Mouse (Mus musculus) gastrocnemius, postnatal 36 days (tissue): ENCODE measurements at regions not wholly inside any gene's neighbourhood (a gene's known extent, or its start where the extent isn't known, plus 50 kb on each side); places are given as distances from the start of the nearest gene placed in this dataset.

Experiments used
- DNase-seq, 2 experiments: peaks; one replicate each; pipeline ENCODE4 v3.0.0; 2022
- intact Hi-C: fragments of 180-260 bp; cut with DNase I; formaldehyde crosslinking; loops from one replicate; pipeline ENCODE4 v1.15.1; 2025

DNA sequence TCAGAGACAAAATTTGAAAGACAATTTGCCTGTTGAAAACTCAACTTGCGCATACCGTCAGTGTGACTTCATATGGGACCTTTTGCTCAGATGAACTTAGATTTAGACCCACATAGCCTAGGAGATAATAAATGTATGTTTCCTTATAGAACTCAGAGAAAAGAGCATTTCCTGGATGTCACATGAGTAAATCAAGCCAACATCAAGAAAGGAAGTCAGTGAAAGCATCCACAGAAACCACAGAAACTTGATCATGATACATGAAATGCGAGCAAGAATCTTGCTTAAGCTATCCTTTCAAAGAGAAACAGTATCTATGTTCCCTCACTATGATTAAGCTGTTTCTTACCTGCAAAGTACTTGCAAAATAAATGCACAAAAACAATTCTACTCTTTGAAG lies 104.1 kb upstream of the Klf6 start:
- intact Hi-C loops, result no loop called here
- DNase-seq, result no peak

- intact Hi-C loops, result no loop called here
- no peak for DNase-seq
Measured at GRCm38 (mm10) chr13:5757963-5758362, 103.3 kb upstream of the Klf6 start.

GRCm38 (mm10) chr13:5760030-5760429 lies 101.3 kb upstream of the Klf6 start:
- DNase-seq, result no peak
- intact Hi-C loops, result no loop called here

DNA sequence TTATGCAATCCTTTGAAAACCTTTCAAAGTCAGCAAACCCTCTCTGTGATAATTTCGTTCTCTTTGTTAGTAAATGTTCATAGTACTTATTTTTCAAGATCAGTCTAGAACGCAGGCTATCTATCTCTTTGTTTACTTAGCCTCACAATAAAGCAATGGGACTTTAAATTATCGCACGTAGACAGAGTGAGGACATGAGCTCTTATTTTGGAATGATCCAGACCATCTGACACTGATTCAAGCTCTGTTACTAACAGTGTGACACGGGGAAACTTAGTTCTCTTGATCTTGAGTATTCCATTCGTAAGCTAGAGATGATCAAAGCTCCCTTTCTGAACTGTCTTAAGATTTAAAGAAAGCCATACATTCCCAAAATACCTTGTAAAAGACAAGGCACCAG lies 94.9 kb upstream of the Klf6 start:
- intact Hi-C loops, result no loop called here
- DNase-seq, result no peak

- DNase-seq, result no peak
- intact Hi-C loops, result no loop called here
Measured at GRCm38 (mm10) chr13:5767202-5767601, 94.1 kb upstream of the Klf6 start.

DNA sequence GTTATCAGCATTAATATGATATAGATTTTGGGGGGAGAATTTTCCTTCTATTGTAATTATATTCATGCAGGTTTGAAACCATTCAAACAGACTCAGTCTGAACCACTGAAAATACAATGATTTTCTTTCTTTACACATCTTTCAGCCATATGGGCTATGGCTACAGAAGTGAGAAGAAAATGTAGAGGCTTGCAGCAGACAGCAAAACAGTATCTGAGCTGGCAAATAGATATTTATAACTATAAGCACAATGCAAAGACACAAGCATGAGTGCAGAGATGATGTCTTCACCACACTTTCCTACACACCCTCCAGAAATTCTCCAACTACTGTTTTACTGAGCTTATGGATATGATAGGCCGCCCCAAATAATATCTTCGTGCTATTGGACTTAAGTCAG lies 92.6 kb upstream of the Klf6 start:
- intact Hi-C loops, result no loop called here
- no peak for DNase-seq

- intact Hi-C loops, result no loop called here
- DNase-seq, result no peak
Measured at GRCm38 (mm10) chr13:5769283-5770260, 91.7 kb upstream of the Klf6 start.

DNA sequence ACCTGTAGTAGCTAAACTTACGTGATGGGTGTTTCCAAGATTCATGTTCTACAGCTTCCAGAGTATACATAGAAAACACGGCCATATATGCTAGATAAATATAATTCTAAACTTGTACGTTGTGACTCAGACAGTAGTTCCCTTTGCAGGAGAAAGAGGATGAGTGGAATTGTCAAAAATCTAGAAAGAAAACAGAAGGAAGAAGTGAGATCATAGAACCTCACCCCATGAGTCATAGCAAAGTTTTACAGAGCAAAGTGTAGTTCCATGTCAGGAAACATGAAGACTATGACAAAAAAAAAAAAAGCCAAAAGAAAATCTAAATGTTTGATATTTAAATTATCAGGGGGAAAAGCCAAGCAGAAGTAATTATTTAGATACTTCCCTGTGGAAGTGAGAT lies 87.5 kb upstream of the Klf6 start:
- no peak for DNase-seq
- intact Hi-C loops, result no loop called here

DNA sequence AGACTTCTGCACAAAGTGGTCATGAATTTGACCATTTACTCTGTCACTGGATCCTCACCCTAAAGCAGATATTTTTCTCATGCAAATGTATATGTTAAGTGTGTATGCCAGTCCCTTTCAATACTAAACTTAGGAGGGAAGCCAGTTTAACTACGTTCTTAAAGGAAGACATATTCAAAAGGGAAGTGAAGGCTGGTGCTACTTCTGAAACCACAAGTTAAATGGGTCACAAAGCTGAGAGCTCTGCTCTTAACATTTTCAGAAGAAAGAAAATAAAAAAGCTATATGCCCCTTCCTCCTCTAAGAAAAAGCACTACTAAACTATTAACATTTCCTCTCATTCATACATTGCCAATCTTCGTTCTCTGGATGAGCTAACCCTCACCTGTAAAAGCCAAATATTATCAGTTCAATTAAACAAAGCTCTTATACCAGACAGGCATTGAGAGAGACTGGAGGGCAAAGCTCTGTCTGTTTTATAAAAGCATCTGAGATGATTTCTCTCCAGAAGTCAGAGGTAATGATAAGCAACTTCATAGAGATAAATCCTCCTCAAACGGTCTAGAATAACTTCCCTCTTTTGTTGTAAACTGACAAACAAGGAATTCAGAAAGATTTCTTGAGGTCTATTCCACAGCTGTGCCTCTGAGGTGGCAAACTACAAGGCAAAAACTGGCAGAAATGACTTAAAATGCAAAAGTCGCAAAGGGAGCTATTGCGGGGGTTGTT lies 82.7 kb upstream of the Klf6 start:
- intact Hi-C loops, result no loop called here
- no peak for DNase-seq

- DNase-seq, result no peak
- intact Hi-C loops, result no loop called here
Measured at GRCm38 (mm10) chr13:5779410-5779809, 81.9 kb upstream of the Klf6 start.

GRCm38 (mm10) chr13:5782540-5782939 lies 78.7 kb upstream of the Klf6 start:
- no peak for DNase-seq
- intact Hi-C loops, result no loop called here

- intact Hi-C loops, result no loop called here
- no peak for DNase-seq
Measured at GRCm38 (mm10) chr13:5787114-5787513, 74.2 kb upstream of the Klf6 start.

DNA sequence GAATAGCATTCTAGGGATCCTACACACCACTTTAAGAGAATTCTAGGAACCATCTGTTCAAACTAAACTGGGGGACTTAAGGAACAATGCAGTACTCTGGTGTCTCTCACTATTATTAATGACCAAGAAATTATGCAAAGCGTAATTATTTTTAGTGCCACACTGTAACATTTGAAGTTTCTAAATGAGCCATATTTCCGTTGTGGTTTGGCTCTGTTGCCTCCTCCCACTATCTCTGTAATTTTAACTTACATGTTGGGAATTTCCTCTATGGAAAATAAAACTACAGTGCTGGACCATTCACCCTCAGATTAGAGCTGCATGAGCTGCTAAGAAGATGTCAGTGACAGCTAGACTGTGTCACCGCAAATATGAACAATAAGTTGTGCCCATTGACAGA lies 72.0 kb upstream of the Klf6 start:
- intact Hi-C loops, result no loop called here

DNA sequence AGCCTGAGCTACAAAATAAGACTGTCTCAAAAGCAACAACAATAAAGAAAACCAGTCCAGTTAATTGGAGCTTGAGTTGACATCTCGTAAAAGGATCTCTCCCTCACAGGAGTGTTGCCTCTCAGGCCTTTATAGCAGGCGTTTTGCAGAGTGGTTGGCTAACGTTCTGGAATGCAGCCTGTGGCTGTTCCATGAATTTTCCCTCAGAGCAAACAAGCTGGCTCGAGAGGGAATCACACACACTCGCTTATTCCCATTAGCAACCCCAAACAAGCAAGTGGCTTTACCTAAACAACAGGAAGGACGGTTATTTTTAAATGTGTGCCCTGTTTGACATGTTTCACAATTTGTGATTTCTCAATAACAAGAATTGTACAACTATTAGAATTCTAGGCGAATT lies 59.2 kb upstream of the Klf6 start:
- intact Hi-C loops, result no loop called here
- peak in 1 of 2 experiments; percentile 16 for DNase-seq

More for the DNA sequence above, 72.0 kb upstream of the Klf6 start:
- DNase-seq, result no peak

DNA sequence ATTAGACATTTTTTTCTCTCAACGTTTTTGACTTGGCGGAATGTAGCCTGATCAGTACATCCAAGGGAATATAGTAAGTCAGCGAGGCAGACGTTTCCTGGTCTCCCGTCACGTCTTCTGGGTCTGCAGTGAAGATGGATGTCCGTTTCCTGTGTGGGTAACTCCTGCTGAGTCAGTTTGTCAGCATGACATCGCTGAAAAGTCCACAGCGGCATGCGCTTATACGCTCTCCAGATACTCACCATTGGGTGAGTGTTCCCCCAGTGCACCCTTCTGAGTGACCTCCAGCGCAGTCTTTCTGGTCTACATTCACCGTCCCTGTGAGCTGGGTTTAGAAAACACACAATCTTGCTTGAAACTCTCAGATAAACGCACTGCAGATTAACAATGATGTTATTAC lies 58.5 kb upstream of the Klf6 start:
- intact Hi-C loops, result no loop called here
- DNase-seq, result no peak

DNA sequence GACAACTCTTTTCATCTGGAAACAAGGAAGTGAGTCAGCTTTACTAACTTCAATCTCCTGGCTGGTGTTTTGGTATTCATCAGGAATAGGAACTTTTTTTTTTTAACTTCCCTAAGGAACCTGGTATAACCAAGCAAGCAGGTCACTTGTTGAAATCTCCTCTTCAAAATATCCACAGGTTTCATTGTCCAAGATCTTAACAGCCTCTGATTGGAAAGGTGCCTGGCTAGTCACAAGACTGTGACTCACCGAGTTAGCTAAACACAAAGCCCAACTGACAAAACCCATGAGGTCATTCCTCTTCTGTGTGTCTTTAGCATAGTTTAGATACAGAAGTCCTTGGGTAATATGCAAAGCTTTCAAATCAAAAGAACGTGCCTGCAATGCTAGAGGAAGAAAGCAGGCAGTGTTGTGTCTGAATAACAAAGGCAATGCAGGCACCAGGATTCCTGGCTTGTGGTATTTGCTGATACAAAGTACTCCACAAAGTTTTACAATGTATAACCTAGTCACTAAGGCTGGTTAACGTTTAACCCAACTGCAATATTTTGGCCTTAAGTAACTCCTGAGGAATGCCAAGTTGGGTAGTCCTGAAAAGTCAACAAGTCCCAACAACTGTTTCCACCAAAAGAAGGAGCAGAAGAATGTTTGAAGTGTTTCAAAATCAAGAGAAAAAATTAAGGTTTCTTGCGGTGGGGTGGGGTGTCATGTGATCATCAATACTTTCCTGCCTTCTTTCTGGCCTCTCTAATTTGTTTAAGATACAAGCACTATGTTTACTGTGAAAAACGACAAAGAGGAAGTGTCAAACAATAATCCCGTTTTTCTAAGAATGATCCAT lies 57.5 kb upstream of the Klf6 start:
- intact Hi-C loops, result no loop called here
- DNase-seq, result peak; percentile 26 to 40

DNA sequence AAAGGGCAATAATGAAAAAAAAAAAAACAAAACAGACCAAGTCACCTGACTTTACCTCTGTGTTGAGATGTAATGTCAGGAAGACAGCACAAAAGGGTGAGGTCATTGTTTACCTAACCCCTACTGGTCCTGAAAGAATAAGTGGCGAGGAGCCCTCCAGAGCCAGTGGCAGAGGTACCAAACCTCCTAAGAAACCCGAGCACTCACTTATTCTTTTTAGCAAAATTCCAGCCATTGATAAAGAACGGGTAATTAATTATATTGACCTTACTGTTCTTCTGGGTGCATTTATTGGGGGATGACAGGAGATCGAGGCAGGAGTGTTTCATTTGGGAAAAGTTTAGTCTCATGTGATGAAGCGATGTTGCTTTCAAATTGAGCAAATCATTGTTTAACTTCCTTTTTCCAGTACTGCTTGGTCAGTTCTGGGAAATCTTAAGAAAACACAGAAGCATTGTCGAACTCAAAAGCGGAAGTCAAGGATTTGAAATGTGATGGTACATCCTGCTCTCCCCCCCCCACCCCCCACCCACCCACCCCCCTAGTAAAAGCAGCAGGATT lies 56.8 kb upstream of the Klf6 start:
- intact Hi-C loops, result no loop called here
- no peak for DNase-seq

DNA sequence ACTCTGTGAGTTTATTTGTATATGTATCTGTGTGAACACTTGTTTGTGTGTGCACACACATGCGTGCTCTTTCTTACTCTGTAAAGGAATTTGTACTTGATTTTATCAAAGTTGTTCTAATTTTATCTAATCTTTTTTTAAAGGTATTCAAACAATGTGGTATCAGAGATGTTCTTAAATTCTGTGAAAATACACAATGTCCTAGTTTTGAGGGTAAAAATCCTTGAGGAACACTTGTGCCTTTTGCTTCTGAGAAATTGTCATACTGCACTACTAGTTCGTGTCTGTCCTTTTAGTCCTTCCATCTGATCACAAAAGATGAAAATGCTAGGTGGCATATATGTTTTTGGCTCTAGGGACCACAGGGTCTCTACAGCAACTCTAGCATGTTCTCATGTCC lies 52.9 kb upstream of the Klf6 start:
- DNase-seq, result no peak
- intact Hi-C loops, result no loop called here
